Comparison of ENCODE assay signal across 15 mouse cellular contexts in the genomic region with DNA sequence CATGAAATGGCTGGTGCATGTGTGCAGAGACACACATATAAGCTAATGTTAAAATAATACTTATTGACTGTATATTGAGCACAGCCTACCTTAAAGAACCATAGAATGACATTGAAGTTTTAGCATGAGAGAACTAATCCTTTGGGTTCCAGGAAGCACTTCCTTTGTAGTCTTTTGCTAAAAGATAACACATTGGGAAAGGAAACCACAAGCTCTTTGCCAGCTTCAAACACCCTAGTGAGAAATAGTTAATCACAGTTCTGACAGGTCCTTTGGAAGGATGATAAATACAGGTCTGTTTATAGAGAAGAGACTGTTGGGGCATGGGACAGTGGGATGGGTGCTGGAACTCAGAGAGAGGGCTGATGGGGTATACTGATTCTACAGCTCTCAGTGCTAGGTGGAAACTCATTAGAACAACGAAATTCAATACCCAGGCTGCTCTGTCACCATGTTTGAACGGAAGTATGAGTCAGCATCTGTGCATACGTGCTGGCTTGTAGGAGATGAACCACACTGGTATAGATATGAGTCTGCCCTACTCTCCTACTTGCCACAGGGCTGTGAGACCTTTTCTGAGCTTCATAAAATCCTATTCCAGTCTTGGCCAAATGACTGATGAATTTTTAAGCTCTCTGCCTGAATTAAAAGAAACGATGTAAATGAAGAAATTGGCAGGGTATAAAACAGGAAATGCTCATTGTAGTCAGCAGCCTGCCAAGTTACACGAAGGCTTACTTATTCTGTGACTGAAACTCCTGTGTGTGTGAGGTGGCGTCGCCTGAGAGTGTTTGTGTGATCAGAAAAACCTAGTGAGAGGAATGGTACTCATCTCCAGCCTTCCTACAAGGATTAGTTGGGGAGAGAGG.
A peak's percentile ranks its signal among the peaks of the same experiment; 100 is the strongest.
DNase-seq lines count a peak whose midpoint lies in the region; ATAC-seq and TF ChIP-seq lines count a peak whose summit lies in the region.
"Had no signal": no experiment of that assay in that cellular context is flagged by ENCODE, and none has a peak within 500 bp of the region (broad histone marks: within the 10 kb centered on the region; RNA-seq: fewer than 3 reads in every experiment).

No protein-coding gene starts in this region.

- no peak overlapping the region for H3K4me3 ChIP-seq in limb, embryonic 12.5 days (replicated peaks)
- no peak overlapping the region for H3K4me3 ChIP-seq in limb, embryonic 10.5 days
- no peak overlapping the region for H3K4me3 ChIP-seq in MEL (ENCODE audit: control insufficient read depth in 1 of 2, insufficient read depth in 1 of 2, low read depth in 2 of 2, low read length in 2 of 2)
- H3K4me3 ChIP-seq: midbrain, embryonic 12.5 days; neural tube, embryonic 15.5 days had no signal

- H3K27ac ChIP-seq in limb, embryonic 12.5 days, result peak overlapping the region; percentile 0; the same call in 1 of the 2 replicates
- no peak overlapping the region for H3K27ac ChIP-seq in limb, embryonic 10.5 days
- H3K27ac ChIP-seq in MEL (ENCODE audit: control insufficient read depth, low read depth, low read length), result peak overlapping the region; percentile 57
- H3K27ac ChIP-seq: midbrain, embryonic 12.5 days; neural tube, embryonic 15.5 days had no signal

- H3K79me2 ChIP-seq in MEL (ENCODE audit: control insufficient read depth, insufficient read depth, low read length, poor library complexity), result no peaks in the 10 kb centered on the region

- WGBS in limb, embryonic 12.5 days, result 80% methylated on average over 7 of the region's 7 CpGs
- WGBS in limb, embryonic 10.5 days, result 86% methylated on average over 7 of the region's 7 CpGs

- no peak for ATAC-seq in limb, embryonic 12.5 days (ENCODE audit: insufficient number of reproducible peaks, insufficient read depth, low FRiP score, low TSS enrichment, low read depth)
- ATAC-seq: Patski had no signal

- no peaks in the 10 kb centered on the region for H3K27me3 ChIP-seq in limb, embryonic 12.5 days
- H3K27me3 ChIP-seq in limb, embryonic 10.5 days (ENCODE audit: low read depth, poor library complexity, severe bottlenecking), result no peaks in the 10 kb centered on the region
- no peaks in the 10 kb centered on the region for H3K27me3 ChIP-seq in MEL (ENCODE audit: control insufficient read depth in 1 of 2, insufficient read depth in 2 of 2, low read length in 2 of 2)
- H3K27me3 ChIP-seq: midbrain, embryonic 12.5 days; neural tube, embryonic 15.5 days; Patski had no signal

- peak; percentile 41 to 56; a peak in 3 of 4 replicates for TF ChIP-seq EP300 in MEL (IDR thresholded peaks at IDR 0.05; ENCODE audit: low read depth in 1 of 2, low read length in 2 of 2)

- no peaks in the 10 kb centered on the region for H3K9me3 ChIP-seq in limb, embryonic 12.5 days
- H3K9me3 ChIP-seq in limb, embryonic 10.5 days (replicated peaks), result no peaks in the 10 kb centered on the region
- H3K9me3 ChIP-seq in MEL (replicated peaks; ENCODE audit: insufficient read depth, low read length), result no peaks in the 10 kb centered on the region
- H3K9me3 ChIP-seq: midbrain, embryonic 12.5 days; neural tube, embryonic 15.5 days had no signal

- peaks cover 9% of the 10 kb centered on the region; the same call in 1 of the 2 replicates for H3K36me3 ChIP-seq in limb, embryonic 12.5 days
- no peaks in the 10 kb centered on the region for H3K36me3 ChIP-seq in limb, embryonic 10.5 days
- H3K36me3 ChIP-seq in MEL (ENCODE audit: control insufficient read depth in 1 of 2, insufficient read depth in 2 of 2, low read length in 2 of 2), result peaks cover 0 to 12% of the 10 kb centered on the region in 2 experiments; a peak in 2 of 4 replicates
- H3K36me3 ChIP-seq: midbrain, embryonic 12.5 days had no signal

- no peak for TF ChIP-seq CTCF in MEL (IDR thresholded peaks at IDR 0.05 in 2 of 3, conservative IDR thresholded peaks at IDR 0.05 in 1 of 3; ENCODE audit: control insufficient read depth in 1 of 3, insufficient read depth in 1 of 3, low read depth in 2 of 3, low read length in 3 of 3, poor library complexity in 1 of 3, severe bottlenecking in 1 of 3)

- no peak overlapping the region for H3K9ac ChIP-seq in limb, embryonic 12.5 days (replicated peaks)
- H3K9ac ChIP-seq in MEL (ENCODE audit: control insufficient read depth, low read depth, low read length, poor library complexity, severe bottlenecking), result peak overlapping the region; percentile 7; the same call in 1 of the 2 replicates
- H3K9ac ChIP-seq: midbrain, embryonic 12.5 days; neural tube, embryonic 15.5 days had no signal

- no peak for DNase-seq in limb, embryonic 10.5 days (ENCODE audit: low spot score)
- peak; percentile 90 for DNase-seq in MEL (ENCODE audit: low read depth, low spot score)
- DNase-seq in induced T-regulatory cell, adult 2 months (ENCODE audit: low read depth), result peak; percentile 77
- DNase-seq in naive thymus-derived CD4-positive, alpha-beta T cell, adult 2 months (ENCODE audit: low read depth), result peak; percentile 34
- DNase-seq in kidney, postnatal 36 days, result no peak
- no peak for DNase-seq in spleen, adult 12 weeks (ENCODE audit: low spot score)
- DNase-seq in c-Kit-positive CD71-positive TER-119-positive erythroid progenitor cells, embryonic 14.5 days (ENCODE audit: low spot score), result no peak
- DNase-seq: cerebellum, postnatal 25 days; kidney, adult 11 months; right cerebral cortex, postnatal 25 days had no signal

- H3K4me1 ChIP-seq in limb, embryonic 12.5 days (replicated peaks), result peaks cover 13% of the 10 kb centered on the region
- no peaks in the 10 kb centered on the region for H3K4me1 ChIP-seq in limb, embryonic 10.5 days
- H3K4me1 ChIP-seq in MEL (ENCODE audit: control insufficient read depth in 1 of 2, insufficient read depth in 2 of 2, low read length in 2 of 2), result peaks cover 4 to 16% of the 10 kb centered on the region in 2 experiments
- H3K4me1 ChIP-seq: midbrain, embryonic 12.5 days; neural tube, embryonic 15.5 days had no signal

- TF ChIP-seq RAD21 in MEL (IDR thresholded peaks at IDR 0.05; ENCODE audit: low read depth, low read length), result no peak

- no peak overlapping the region for H3K4me2 ChIP-seq in limb, embryonic 12.5 days
- H3K4me2 ChIP-seq: heart, embryonic 11.5 days; midbrain, embryonic 12.5 days; neural tube, embryonic 15.5 days had no signal

- no peak for TF ChIP-seq POLR2A in MEL (IDR thresholded peaks at IDR 0.05; ENCODE audit: control insufficient read depth in 1 of 2, insufficient read depth in 1 of 2, low read depth in 1 of 2, low read length in 2 of 2, poor library complexity in 1 of 2)

TF ChIP-seq in MEL, 35 proteins besides CTCF, POLR2A, EP300 and RAD21 (continues in another document):
- TF ChIP-seq ELF1 (IDR thresholded peaks at IDR 0.05; ENCODE audit: low read depth, low read length), result no peak
- no peak for TF ChIP-seq ZKSCAN1 (IDR thresholded peaks at IDR 0.05; ENCODE audit: low read depth, low read length)
- TF ChIP-seq SIN3A (IDR thresholded peaks at IDR 0.05; ENCODE audit: low read length), result no peak
- TF ChIP-seq MAFK (IDR thresholded peaks at IDR 0.05; ENCODE audit: borderline replicate concordance, low read depth, low read length), result peak; percentile 71; the same call in 1 of the 2 replicates
- TF ChIP-seq E2F4 (IDR thresholded peaks at IDR 0.05; ENCODE audit: borderline replicate concordance, low read depth, low read length), result no peak
- no peak for TF ChIP-seq USF1 (IDR thresholded peaks at IDR 0.05; ENCODE audit: low read depth, low read length)
- TF ChIP-seq BHLHE40 (IDR thresholded peaks at IDR 0.05; ENCODE audit: borderline replicate concordance, low read depth, low read length), result no peak
- TF ChIP-seq POLR2AphosphoS5 (IDR thresholded peaks at IDR 0.05; ENCODE audit: borderline replicate concordance, low read depth, low read length), result no peak
- TF ChIP-seq UBTF (IDR thresholded peaks at IDR 0.05; ENCODE audit: borderline replicate concordance, insufficient read depth, low read depth, low read length), result no peak
- TF ChIP-seq MYB (IDR thresholded peaks at IDR 0.05; ENCODE audit: low read depth, low read length), result no peak
- TF ChIP-seq JUND (IDR thresholded peaks at IDR 0.05; ENCODE audit: low read depth, low read length), result peak; percentile 52; the same call in 1 of the 2 replicates
- no peak; the same call in 1 of the 2 replicates for TF ChIP-seq MXI1 (IDR thresholded peaks at IDR 0.05; ENCODE audit: low read depth, low read length)
- peak; percentile 57 for TF ChIP-seq TBP (IDR thresholded peaks at IDR 0.05; ENCODE audit: low read depth, low read length)
- no peak for TF ChIP-seq SMC3 (IDR thresholded peaks at IDR 0.05; ENCODE audit: low read depth, low read length)
- TF ChIP-seq NRF1 (IDR thresholded peaks at IDR 0.05; ENCODE audit: insufficient read depth, low read depth, low read length, poor library complexity, severe bottlenecking), result no peak
- TF ChIP-seq GATA1 (IDR thresholded peaks at IDR 0.05; ENCODE audit: low read depth, low read length), result peak; percentile 56; the same call in 1 of the 2 replicates
- no peak for TF ChIP-seq MAX (IDR thresholded peaks at IDR 0.05; ENCODE audit: low read length)
- TF ChIP-seq ZMIZ1 (IDR thresholded peaks at IDR 0.05; ENCODE audit: low read depth, low read length), result no peak
- no peak for TF ChIP-seq ZC3H11A (IDR thresholded peaks at IDR 0.05; ENCODE audit: low read depth, low read length)
- no peak for TF ChIP-seq CHD1 (IDR thresholded peaks at IDR 0.05; ENCODE audit: low read depth, low read length)
- TF ChIP-seq MEF2A (IDR thresholded peaks at IDR 0.05; ENCODE audit: extremely low read depth, insufficient replicate concordance, low read depth, low read length, poor library complexity, severe bottlenecking), result no peak
- no peak for TF ChIP-seq KAT2A (conservative IDR thresholded peaks at IDR 0.05; ENCODE audit: low read depth, low read length)
- no peak; the same call in 1 of the 2 replicates for TF ChIP-seq GABPA (IDR thresholded peaks at IDR 0.05; ENCODE audit: low read depth, low read length)
- peak; percentile 59; the same call in 1 of the 2 replicates for TF ChIP-seq MYC (IDR thresholded peaks at IDR 0.05; ENCODE audit: low read depth, low read length)
- TF ChIP-seq TAL1 (IDR thresholded peaks at IDR 0.05; ENCODE audit: low read length), result peak; percentile 36
- no peak for TF ChIP-seq MAZ (IDR thresholded peaks at IDR 0.05; ENCODE audit: low read depth, low read length)
- TF ChIP-seq NELFE (IDR thresholded peaks at IDR 0.05; ENCODE audit: low read depth, low read length), result no peak
- no peak for TF ChIP-seq TCF12 (IDR thresholded peaks at IDR 0.05; ENCODE audit: low read depth, low read length)
- TF ChIP-seq CHD2 (IDR thresholded peaks at IDR 0.05; ENCODE audit: low read length), result no peak
- TF ChIP-seq HCFC1 (IDR thresholded peaks at IDR 0.05; ENCODE audit: low read depth, low read length), result no peak
- TF ChIP-seq ETS1 (IDR thresholded peaks at IDR 0.05; ENCODE audit: low read depth, low read length), result 0 out of 2 replicates have a peak, but pooled peaks have one; percentile 31
- TF ChIP-seq ZNF384 (IDR thresholded peaks at IDR 0.05; ENCODE audit: low read depth, low read length), result no peak
- TF ChIP-seq POLR2AphosphoS2 (IDR thresholded peaks at IDR 0.05; ENCODE audit: low read length), result no peak

Comparison
In these comparisons a context has a peak if more than half of its experiments do, and no peak if none do; other contexts are left out.
1. DNase-seq: peak in MEL (single experiment), induced T-regulatory cell, adult 2 months (single experiment) and naive thymus-derived CD4-positive, alpha-beta T cell, adult 2 months (single experiment); none in limb, embryonic 10.5 days (single experiment), kidney, postnatal 36 days (0 of 2), spleen, adult 12 weeks (single experiment) and c-Kit-positive CD71-positive TER-119-positive erythroid progenitor cells, embryonic 14.5 days (single experiment).